Mouse (Mus musculus) megakaryocyte-erythroid progenitor cell, adult 5-6 weeks (primary cell): ENCODE measurements around the gene Smim20. TPM values are rescaled to one million over a fixed set of nuclear protein-coding genes. Genes with fewer than 3 reads are reported as not detected.

Source experiments
- ATAC-seq: replicated peaks from 2 replicates; pipeline ENCODE4 v1.8.0; 2016; ENCODE audit warnings: mild to moderate bottlenecking, inconsistent platforms; ENCODE audit not compliant: severe bottlenecking, poor library complexity, low FRiP score, low TSS enrichment
- total RNA-seq, 2 experiments: library from RNA; stranded (forward) in 1 of 2; stranded (reverse) in 1 of 2; fragments of 200-1000, 215-1000 nt in 1 of 2; fragments of >200 nt in 1 of 2; fragmentation: Nextera tagmentation in 1 of 2; gene quantifications; 2 replicates each; pipeline ENCODE4 v1.2.3; 2014 to 2017

The Smim20 gene
- total RNA-seq, 2 experiments from 2014 or later = 30.0 to 92.9 TPM

DNA sequence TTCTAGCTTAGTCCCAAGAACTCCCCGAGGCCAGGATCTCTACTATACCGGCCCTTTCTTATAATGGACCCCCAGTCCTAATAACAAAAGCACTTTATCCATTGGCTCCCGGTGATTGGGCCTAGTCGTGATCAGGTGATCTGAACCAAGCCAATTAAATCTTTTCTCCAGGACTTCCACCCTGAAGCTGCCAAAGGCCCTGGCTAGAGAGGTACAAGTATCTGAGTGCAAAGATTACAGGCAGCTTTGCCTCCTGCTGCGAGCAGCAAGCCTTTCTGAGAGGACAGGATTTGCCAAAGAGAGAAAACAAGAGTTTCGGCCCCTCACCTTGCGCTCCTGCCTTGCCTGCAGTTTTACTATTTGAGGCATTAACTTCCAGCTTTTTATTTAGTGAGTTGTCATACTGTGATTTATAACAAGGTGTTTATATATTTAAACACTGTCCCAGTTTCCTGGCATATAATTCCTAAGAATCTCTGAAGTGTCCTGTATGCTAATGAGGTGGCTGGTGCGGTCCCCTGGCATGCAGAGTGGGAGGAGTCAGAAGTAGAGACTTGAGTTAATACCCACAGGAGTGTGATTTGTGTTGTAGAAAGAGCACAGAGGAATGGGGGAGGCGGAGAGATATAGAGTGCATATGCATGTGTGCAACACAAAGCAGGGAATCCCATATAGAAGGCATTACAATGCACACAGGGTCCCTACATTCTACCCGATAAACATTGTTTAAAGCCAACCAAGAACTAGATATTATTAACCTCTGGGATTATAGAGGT lies 36.2 kb downstream of the Smim20 start:
- ATAC-seq = no peak

DNA sequence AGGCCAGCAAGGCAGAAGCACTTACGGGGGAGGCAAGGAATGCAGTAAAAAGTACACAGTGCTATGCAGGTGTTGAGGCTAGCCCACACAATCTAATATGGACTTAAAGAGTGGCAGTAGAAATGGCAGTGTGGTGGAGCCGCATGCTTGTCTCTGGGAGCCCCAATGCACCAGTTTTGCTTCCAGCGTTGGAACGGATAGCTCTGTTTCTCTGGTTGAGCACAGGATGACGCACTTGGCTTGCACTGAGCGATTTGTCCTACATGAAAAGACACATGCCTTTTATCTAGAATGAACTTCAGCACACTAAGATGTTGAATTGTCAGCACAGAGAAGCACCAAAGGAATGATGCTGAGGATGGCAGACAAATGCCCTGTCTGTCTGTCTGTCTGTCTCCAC lies 37.1 kb downstream of the Smim20 start:
- ATAC-seq = no peak

- ATAC-seq = no peak
Measured at GRCm38 (mm10) chr5:53304936-53305335, 38.1 kb downstream of the Smim20 start.

DNA sequence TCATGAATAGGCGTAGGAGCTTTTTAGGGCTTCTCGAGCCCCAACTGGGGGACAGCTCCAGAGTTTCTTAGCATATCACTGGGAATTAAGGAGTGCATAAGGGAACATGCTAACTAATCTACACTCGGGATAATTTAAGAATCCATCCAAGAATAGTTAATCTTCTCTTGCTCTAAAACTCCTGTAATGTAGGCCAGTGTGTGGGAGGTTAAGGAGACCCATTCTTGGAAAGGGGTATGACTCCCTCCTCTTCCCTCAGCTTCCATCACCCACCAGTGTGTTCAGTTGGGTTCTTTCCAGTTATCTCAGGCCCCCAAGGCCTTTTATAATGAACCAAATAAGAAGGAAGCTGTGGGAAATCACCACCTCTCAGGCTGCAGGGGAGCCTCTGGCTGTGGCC lies 40.0 kb downstream of the Smim20 start:
- no peak for ATAC-seq

DNA sequence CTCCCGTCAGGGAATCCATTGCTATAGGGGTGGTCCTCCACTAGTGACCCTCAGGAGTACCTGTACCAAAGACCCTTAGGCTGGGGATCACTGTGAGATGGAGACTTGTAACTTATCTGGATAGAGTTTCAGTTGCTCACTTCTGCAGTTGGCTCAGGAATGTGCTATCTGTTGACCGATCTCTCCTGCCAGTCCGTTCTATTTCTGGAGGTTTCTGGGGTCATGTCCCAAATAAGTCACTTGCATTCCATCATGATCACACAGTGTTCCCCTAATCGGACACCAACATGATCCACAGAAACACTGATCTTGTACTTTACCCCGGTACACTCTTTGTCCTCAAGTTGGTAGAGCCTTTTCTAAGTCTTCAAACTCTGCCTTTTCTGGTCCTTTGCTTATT lies 40.6 kb downstream of the Smim20 start:
- ATAC-seq = no peak

GRCm38 (mm10) chr5:53314404-53315167 lies 47.7 kb downstream of the Smim20 start:
- no peak for ATAC-seq

DNA sequence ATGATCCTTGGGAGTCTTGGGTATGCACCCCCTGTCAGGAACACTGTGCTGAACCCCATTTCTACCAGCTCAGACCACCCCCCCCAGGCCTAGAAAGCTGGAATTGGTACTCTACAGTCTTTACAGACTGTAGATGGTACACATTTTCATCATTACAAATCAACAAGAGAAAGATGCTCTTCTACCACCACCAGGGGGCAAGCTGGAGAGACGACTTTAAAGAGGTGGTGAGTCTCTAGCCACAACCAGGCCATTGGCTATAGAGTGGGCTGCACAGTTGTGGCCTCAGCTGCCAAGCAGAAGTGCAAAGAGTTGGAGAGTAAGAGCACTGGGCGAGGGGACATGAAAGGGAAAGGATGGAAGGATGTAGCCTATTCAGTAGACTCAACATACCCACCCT lies 48.9 kb downstream of the Smim20 start:
- no peak for ATAC-seq

- no peak for ATAC-seq
Measured at GRCm38 (mm10) chr5:53317396-53317795, 50.5 kb downstream of the Smim20 start.

DNA sequence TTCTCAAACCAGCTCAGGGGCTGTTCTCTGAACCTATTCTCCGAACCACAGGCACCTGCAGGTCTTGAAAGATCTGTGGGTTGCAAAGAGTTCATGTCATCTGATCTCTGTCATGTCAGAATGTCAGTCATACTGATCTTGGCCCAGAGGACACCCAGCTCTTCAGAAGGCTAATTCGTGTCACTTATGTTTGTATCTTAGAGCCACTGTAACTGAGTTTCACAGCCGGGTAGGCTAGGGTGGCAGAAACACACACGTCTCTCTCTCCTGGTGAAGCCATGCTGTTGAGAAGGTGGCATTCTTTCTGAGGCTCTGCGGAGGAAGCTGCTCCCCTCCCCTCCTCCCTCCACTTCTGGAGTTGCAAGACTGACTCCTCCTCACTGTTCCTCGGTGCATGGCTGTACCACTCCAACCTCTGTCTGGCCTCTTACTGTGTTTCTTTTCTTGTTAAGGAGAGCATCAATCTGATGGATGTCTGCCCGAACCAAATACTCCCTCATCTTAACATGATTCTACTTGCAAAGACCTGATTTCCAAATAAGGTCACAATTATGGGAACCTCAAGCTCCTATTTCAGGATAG lies 51.1 kb downstream of the Smim20 start:
- no peak for ATAC-seq

DNA sequence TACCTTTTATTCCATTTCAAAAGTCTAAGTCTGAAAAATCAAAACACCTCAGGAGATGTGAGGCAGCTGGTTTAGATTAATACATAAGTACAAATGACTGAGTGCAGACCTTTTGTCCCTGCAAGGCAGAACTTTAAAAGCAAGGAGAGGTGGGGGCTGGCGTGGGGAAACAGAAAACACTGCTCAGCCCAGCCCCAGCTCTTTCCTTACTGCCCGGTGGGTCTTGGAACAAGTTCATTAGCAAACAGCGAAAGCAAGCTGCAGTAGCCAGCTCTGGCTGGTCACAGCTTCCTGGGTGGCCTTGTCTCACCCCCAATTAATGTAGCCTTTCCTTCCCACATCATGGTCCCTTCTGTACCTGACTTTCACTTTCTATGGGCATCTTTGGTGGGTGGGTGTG lies 53.4 kb downstream of the Smim20 start:
- ATAC-seq = no peak

- no peak for ATAC-seq
Measured at GRCm38 (mm10) chr5:53321901-53322300, 55.0 kb downstream of the Smim20 start.

DNA sequence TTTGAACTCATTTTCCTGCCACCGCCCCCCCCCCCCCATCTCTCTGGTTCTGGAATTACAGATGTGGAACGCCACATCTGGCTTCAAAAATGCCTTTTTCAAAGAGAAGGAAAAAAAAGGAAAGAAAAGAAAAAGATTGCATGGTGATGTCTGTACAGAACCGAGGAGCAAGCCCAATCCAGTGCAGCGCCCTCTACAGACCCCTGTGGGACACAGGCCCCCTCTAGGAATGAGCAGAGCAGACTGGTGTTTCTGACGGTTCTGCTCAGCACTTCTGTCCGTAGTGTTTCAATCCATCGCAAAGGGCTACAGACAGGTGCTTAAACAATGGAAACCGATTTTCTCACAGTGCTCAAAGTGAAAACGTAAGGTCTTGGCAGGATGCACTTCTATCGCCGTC lies 55.6 kb downstream of the Smim20 start:
- no peak for ATAC-seq

GRCm38 (mm10) chr5:53323121-53323520 lies 56.2 kb downstream of the Smim20 start:
- ATAC-seq = no peak

DNA sequence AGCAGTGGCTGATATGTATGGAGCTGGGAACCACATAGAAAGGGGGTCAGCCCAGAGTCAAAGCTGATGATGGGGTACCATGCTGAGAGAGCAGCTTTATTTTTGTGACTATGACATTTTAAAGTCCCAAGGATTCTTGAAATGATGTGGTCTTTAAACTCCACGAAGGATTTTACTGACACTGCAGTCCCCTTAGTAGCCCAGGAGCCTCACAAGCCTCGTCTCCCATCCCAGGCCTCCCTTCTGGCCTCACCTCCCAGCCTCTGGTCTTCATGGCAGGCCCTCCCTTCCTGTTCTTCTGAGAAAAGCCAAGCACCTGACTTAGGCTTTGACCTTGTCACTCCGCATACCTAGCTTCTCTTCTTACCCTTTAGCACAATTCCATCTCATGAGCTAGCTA lies 57.4 kb downstream of the Smim20 start:
- no peak for ATAC-seq

- no peak for ATAC-seq
Measured at GRCm38 (mm10) chr5:53324791-53325190, 57.9 kb downstream of the Smim20 start.

DNA sequence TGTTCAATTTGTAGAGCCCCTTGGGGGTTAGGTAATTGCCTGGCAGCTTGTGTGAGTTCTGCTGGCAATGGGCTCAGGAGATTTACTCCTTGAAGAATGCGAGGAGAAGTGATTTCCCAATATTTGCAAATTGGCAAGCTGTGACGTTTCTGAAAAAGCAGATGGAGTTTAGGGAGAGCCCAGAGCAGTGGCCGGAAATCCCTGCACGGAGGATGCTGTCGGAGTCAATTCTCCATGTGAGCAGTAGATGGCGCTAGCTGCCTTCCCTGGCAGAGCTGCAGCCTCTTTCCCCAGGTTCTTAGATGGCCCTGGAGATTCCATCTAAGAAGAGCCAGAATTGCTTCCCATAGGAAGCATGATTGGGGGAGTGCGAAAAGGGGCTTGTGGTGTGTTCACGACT lies 59.1 kb downstream of the Smim20 start:
- peak; percentile 67 for ATAC-seq

GRCm38 (mm10) chr5:53326491-53326890 lies 59.6 kb downstream of the Smim20 start:
- ATAC-seq = no peak
